Mouse (Mus musculus): ENCODE measurements at regions not wholly inside any gene's neighbourhood (a gene's known extent, or its start where the extent isn't known, plus 50 kb on each side); places are given as distances from the start of the nearest gene placed in this dataset.

GRCm38 (mm10) chr10:29686982-29687381, 151.3 kb upstream of the Rspo3 start:
- TF ChIP-seq CTCF (IDR thresholded peaks at IDR 0.05; ENCODE audit: borderline replicate concordance, insufficient read depth, low read depth, low read length), result no peak
- TF ChIP-seq POLR2A (IDR thresholded peaks at IDR 0.05; ENCODE audit: borderline replicate concordance, insufficient read depth, low read length), result no peak

Data from cerebellum, adult 2 months (tissue).